Mouse (Mus musculus) G1E (cell line): ENCODE data around the gene Tor1a. TPM values are rescaled to one million over a fixed set of nuclear protein-coding genes. Genes with fewer than 3 reads are reported as not detected.

ENCODE experiments used
- ATAC-seq: 2 replicates; pipeline ENCODE4 v1.8.0; 2016; ENCODE audit warnings: mild to moderate bottlenecking; ENCODE audit not compliant: insufficient number of reproducible peaks, poor library complexity, low FRiP score, severe bottlenecking; ENCODE audit errors: extremely low read depth
- DNase-seq: peaks from one replicate; pipeline ENCODE4 v3.0.0; 2012; ENCODE audit warnings: low spot score
- H3K27me3 ChIP-seq: 2 replicates; pipeline ENCODE4 v1.6.1; 2012; ENCODE audit warnings: mild to moderate bottlenecking, low read length, inconsistent platforms; ENCODE audit not compliant: insufficient read depth
- H3K36me3 ChIP-seq: replicated peaks from 2 replicates; pipeline ENCODE3; 2012; ENCODE audit warnings: mild to moderate bottlenecking, inconsistent platforms
- H3K4me1 ChIP-seq: 2 replicates; pipeline ENCODE4 v1.6.1; 2012; ENCODE audit warnings: low read depth, low read length, inconsistent platforms, mixed read lengths; ENCODE audit not compliant: insufficient read depth
- H3K4me3 ChIP-seq: 2 replicates; pipeline ENCODE4 v1.5.1; 2012; ENCODE audit warnings: low read depth, mild to moderate bottlenecking, inconsistent platforms, low read length, moderate library complexity, mixed read lengths
- H3K9me3 ChIP-seq: replicated peaks from 2 replicates; pipeline ENCODE4 v1.6.1; 2012; ENCODE audit warnings: inconsistent platforms
- CTCF ChIP-seq: IDR thresholded peaks from 2 replicates; pipeline ENCODE4 v1.5.1; 2012; ENCODE audit warnings: low read depth, low read length, inconsistent platforms, mixed read lengths
- GATA1 ChIP-seq: IDR thresholded peaks from 2 replicates; pipeline ENCODE4 v1.6.1; 2012; ENCODE audit warnings: borderline replicate concordance, low read length, inconsistent platforms, mixed read lengths
- GATA2 ChIP-seq: IDR thresholded peaks from 2 replicates; pipeline ENCODE4 v1.6.1; 2012; ENCODE audit warnings: low read depth, low read length, inconsistent platforms, borderline replicate concordance
- POLR2AphosphoS5 ChIP-seq: IDR thresholded peaks from 2 replicates; pipeline ENCODE4 v1.6.1; 2012; ENCODE audit warnings: low read depth, low read length, inconsistent platforms; ENCODE audit not compliant: insufficient replicate concordance
- TAL1 ChIP-seq: conservative IDR thresholded peaks from 2 replicates; pipeline ENCODE4 v1.6.1; 2012; ENCODE audit warnings: low read depth, low read length, inconsistent platforms, mixed read lengths
- polyA plus RNA-seq: library from polyadenylated mRNA; stranded (reverse); fragments of >175 nt; gene quantifications from 2 replicates; pipeline ENCODE4 v1.2.3, GENCODE M21; 2012
- total RNA-seq, 2 experiments: library from RNA; stranded (forward) in 1 of 2; stranded (reverse) in 1 of 2; fragments of 200-1000 nt in 1 of 2; fragments of >200 nt in 1 of 2; fragmentation: Nextera tagmentation in 1 of 2; gene quantifications; 2 replicates each; pipeline ENCODE4 v1.2.3; 2014 to 2017

Gene Tor1a
- total and polyA plus RNA-seq, 3 experiments = 33.0 to 94.3 (median 47.0) TPM

GRCm38 (mm10) chr2:30913022-30913421, 54.7 kb downstream of the Tor1a start:
- H3K27me3 ChIP-seq = peaks cover 31% of the 10 kb centered on the region
- no peaks in the 10 kb centered on the region for H3K4me1 ChIP-seq
- DNase-seq = no peak
- TF ChIP-seq POLR2AphosphoS5 (no peak), GATA2 (no peak), TAL1 (no peak), GATA1 (no peak), CTCF (no peak)
- no peak overlapping the region for H3K4me3 ChIP-seq
- no peaks in the 10 kb centered on the region for H3K36me3 ChIP-seq
- no peak for ATAC-seq
- H3K9me3 ChIP-seq = no peaks in the 10 kb centered on the region

GRCm38 (mm10) chr2:30912291-30912773, 55.4 kb downstream of the Tor1a start:
- no peaks in the 10 kb centered on the region for H3K36me3 ChIP-seq
- no peaks in the 10 kb centered on the region for H3K9me3 ChIP-seq

More at GRCm38 (mm10) chr2:30912291-30912773, 55.4 kb downstream of the Tor1a start:
- TF ChIP-seq GATA2 = no peak
- TF ChIP-seq CTCF = no peak
- no peak for TF ChIP-seq GATA1
- no peak for TF ChIP-seq TAL1
- ATAC-seq (no peak), DNase-seq (no peak)
- H3K4me1 ChIP-seq = no peaks in the 10 kb centered on the region
- no peak overlapping the region for H3K4me3 ChIP-seq
- peaks cover 24% of the 10 kb centered on the region for H3K27me3 ChIP-seq

Other genes with a start within 250 kb of the Tor1a start
- gene 1700001O22Rik, start 164.3 kb downstream of the Tor1a start, total RNA-seq (2014; fragmentation: Nextera tagmentation) = not detected in 2 replicates
- 0.29 and 0.33 TPM in 2 replicates for gene 1700001O22Rik, start 164.3 kb downstream of the Tor1a start, total RNA-seq (2017)
- gene 1700001O22Rik, start 164.3 kb downstream of the Tor1a start, polyA plus RNA-seq = not detected in 2 replicates
- 27.5 and 29.4 TPM in 2 replicates for gene Ntmt1, start 160.1 kb downstream of the Tor1a start, total RNA-seq (2014; fragmentation: Nextera tagmentation)
- gene Ntmt1, start 160.1 kb downstream of the Tor1a start, total RNA-seq (2017) = 18.9 and 26.0 TPM in 2 replicates
- gene Ntmt1, start 160.1 kb downstream of the Tor1a start, polyA plus RNA-seq = 66.9 and 69.6 TPM in 2 replicates
- gene Asb6, start 137.6 kb downstream of the Tor1a start, total RNA-seq (2014; fragmentation: Nextera tagmentation) = 14.6 and 17.9 TPM in 2 replicates
- gene Asb6, start 137.6 kb downstream of the Tor1a start, total RNA-seq (2017) = 15.2 and 19.3 TPM in 2 replicates
- 28.4 and 38.8 TPM in 2 replicates for gene Asb6, start 137.6 kb downstream of the Tor1a start, polyA plus RNA-seq
- not detected in 2 replicates for gene Prrx2, start 133.0 kb downstream of the Tor1a start, total RNA-seq (2014; fragmentation: Nextera tagmentation)
- gene Prrx2, start 133.0 kb downstream of the Tor1a start, total RNA-seq (2017) = 0.23 TPM in 1 of 2 replicates, not detected in the other
- not detected in 2 replicates for gene Prrx2, start 133.0 kb downstream of the Tor1a start, polyA plus RNA-seq
- gene Ptges, start 38.1 kb downstream of the Tor1a start, total RNA-seq (2014; fragmentation: Nextera tagmentation) = not detected in 2 replicates
- gene Ptges, start 38.1 kb downstream of the Tor1a start, total RNA-seq (2017) = 0.11 and 0.12 TPM in 2 replicates
- not detected in 2 replicates for gene Ptges, start 38.1 kb downstream of the Tor1a start, polyA plus RNA-seq
- 16.5 and 25.6 TPM in 2 replicates for gene Tor1b, start 15.0 kb downstream of the Tor1a start, total RNA-seq (2014; fragmentation: Nextera tagmentation)
- gene Tor1b, start 15.0 kb downstream of the Tor1a start, total RNA-seq (2017) = 34.0 and 36.9 TPM in 2 replicates
- gene Tor1b, start 15.0 kb downstream of the Tor1a start, polyA plus RNA-seq = 12.4 and 12.5 TPM in 2 replicates
- 28.6 and 37.8 TPM in 2 replicates for gene BC005624, start 14.3 kb upstream of the Tor1a start, total RNA-seq (2014; fragmentation: Nextera tagmentation)
- gene BC005624, start 14.3 kb upstream of the Tor1a start, total RNA-seq (2017) = 69.3 and 82.1 TPM in 2 replicates
- gene BC005624, start 14.3 kb upstream of the Tor1a start, polyA plus RNA-seq = 17.6 and 30.9 TPM in 2 replicates
- gene Usp20, start 14.3 kb upstream of the Tor1a start, total RNA-seq (2014; fragmentation: Nextera tagmentation) = 11.8 and 16.6 TPM in 2 replicates
- 7.0 and 8.2 TPM in 2 replicates for gene Usp20, start 14.3 kb upstream of the Tor1a start, total RNA-seq (2017)
- gene Usp20, start 14.3 kb upstream of the Tor1a start, polyA plus RNA-seq = 7.0 and 9.4 TPM in 2 replicates
- 68.4 and 79.6 TPM in 2 replicates for gene Fnbp1, start 174.1 kb upstream of the Tor1a start, total RNA-seq (2014; fragmentation: Nextera tagmentation)
- 26.1 and 38.1 TPM in 2 replicates for gene Fnbp1, start 174.1 kb upstream of the Tor1a start, total RNA-seq (2017)
- gene Fnbp1, start 174.1 kb upstream of the Tor1a start, polyA plus RNA-seq = 61.7 and 77.8 TPM in 2 replicates
- gene Gpr107, start 184.4 kb upstream of the Tor1a start, total RNA-seq (2014; fragmentation: Nextera tagmentation) = 50.5 and 74.9 TPM in 2 replicates
- 30.4 and 37.2 TPM in 2 replicates for gene Gpr107, start 184.4 kb upstream of the Tor1a start, total RNA-seq (2017)
- 6.7 and 8.2 TPM in 2 replicates for gene Gpr107, start 184.4 kb upstream of the Tor1a start, polyA plus RNA-seq